Mouse (Mus musculus) forebrain, embryonic 11.5 days (tissue): ENCODE data around the gene Prnp. TPM values are rescaled to one million over a fixed set of nuclear protein-coding genes. Genes with fewer than 3 reads are reported as not detected.
A peak's percentile ranks its signal among the peaks of the same experiment; 100 is the strongest.

Experiments
- ATAC-seq: fragments of 200-750 bp; cut with Nextera tagmentation; replicated peaks from 2 replicates; pipeline ENCODE4 v1.8.0; 2017; ENCODE audit warnings: moderate TSS enrichment; ENCODE audit not compliant: low FRiP score
- DNase-seq: peaks from one replicate; pipeline ENCODE4 v3.0.0-alpha.2; 2017; ENCODE audit warnings: low spot score
- H3K27ac ChIP-seq: fragments of 300-500 bp; sonication (generic); 2 replicates; pipeline ENCODE4 v1.5.1; 2014; ENCODE audit warnings: low read depth, low read length
- H3K27me3 ChIP-seq: fragments of 300-500 bp; sonication (generic); 2 replicates; pipeline ENCODE4 v1.6.1; 2014; ENCODE audit warnings: mild to moderate bottlenecking, low read length, mixed read lengths; ENCODE audit not compliant: control insufficient read depth, insufficient read depth
- H3K36me3 ChIP-seq: fragments of 300-500 bp; sonication (generic); 2 replicates; pipeline ENCODE4 v1.6.1; 2014; ENCODE audit warnings: mild to moderate bottlenecking, low read length, moderate library complexity, mixed read lengths; ENCODE audit not compliant: control insufficient read depth, insufficient read depth
- H3K4me1 ChIP-seq: fragments of 300-500 bp; sonication (generic); replicated peaks from 2 replicates; pipeline ENCODE4 v1.6.1; 2014; ENCODE audit warnings: low read length, mixed read lengths; ENCODE audit not compliant: control insufficient read depth, insufficient read depth
- H3K4me2 ChIP-seq: fragments of 300-500 bp; sonication (generic); 2 replicates; pipeline ENCODE4 v1.6.1; 2014; ENCODE audit warnings: low read depth, mild to moderate bottlenecking, low read length, moderate library complexity, mixed read lengths; ENCODE audit not compliant: severe bottlenecking
- H3K4me3 ChIP-seq: fragments of 300-500 bp; sonication (generic); 2 replicates; pipeline ENCODE4 v1.5.1; 2014; ENCODE audit warnings: low read depth, low read length
- H3K9ac ChIP-seq: fragments of 300-500 bp; sonication (generic); 2 replicates; pipeline ENCODE4 v1.6.1; 2014; ENCODE audit warnings: low read length
- H3K9me3 ChIP-seq: fragments of 300-500 bp; sonication (generic); 2 replicates; pipeline ENCODE4 v1.6.1; 2016; ENCODE audit warnings: low read length, mixed read lengths; ENCODE audit not compliant: control insufficient read depth
- WGBS: fragments of 180-500 bp; shearing (Covaris S2); extraction: QIAGEN DNeasy Blood & Tissue Kit; methylation state at CpG from one replicate; pipeline ENCODE4 v1.1.7; 2014; 5-methylcytosine and 5-hydroxymethylcytosine counted together
- polyA plus RNA-seq: library from polyadenylated mRNA; unstranded; fragments of >200 nt; fragmentation: Nextera tagmentation; extraction: Ambion mirVana; gene quantifications from 2 replicates; pipeline ENCODE4 v1.2.1, GENCODE M21; 2014

The Prnp gene
- polyA plus RNA-seq, 1 experiment from 2014 or later = 25.4 TPM

DNA sequence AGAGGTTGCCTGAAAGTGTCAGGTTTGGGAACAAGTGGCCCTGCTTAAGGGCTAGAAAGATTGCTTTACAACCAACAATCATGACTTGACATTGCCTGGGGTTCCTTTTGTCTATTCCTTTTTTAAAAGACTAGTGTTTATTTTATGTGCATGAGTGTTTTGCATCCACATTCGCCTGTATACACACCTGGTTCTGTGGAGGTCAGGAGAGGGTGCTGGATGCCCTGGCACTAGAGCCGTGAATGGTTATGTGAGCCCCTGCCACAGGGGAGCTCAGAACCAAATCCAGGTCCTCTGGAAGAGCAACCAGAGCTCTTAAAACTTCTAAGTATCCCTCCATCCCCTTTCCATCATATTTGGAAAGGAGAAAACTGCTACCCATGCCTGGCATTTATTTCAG lies 1.1 kb downstream of the Prnp start:
- no peaks in the 10 kb centered on the region for H3K9me3 ChIP-seq
- peak overlapping the region; percentile 5; the same call in 1 of the 2 replicates for H3K4me3 ChIP-seq
- ATAC-seq (no peak), DNase-seq (no peak)
- no peaks in the 10 kb centered on the region for H3K36me3 ChIP-seq
- peak overlapping the region; percentile 64; the same call in 1 of the 2 replicates for H3K4me2 ChIP-seq
- no peak overlapping the region for H3K27ac ChIP-seq
- H3K9ac ChIP-seq = no peak overlapping the region
- 64% methylated on average over 2 of the region's 2 CpGs for WGBS
- H3K27me3 ChIP-seq = no peaks in the 10 kb centered on the region
- 0 out of 2 replicates have a peak, but pooled peaks cover 5% of the 10 kb centered on the region for H3K4me1 ChIP-seq

DNA sequence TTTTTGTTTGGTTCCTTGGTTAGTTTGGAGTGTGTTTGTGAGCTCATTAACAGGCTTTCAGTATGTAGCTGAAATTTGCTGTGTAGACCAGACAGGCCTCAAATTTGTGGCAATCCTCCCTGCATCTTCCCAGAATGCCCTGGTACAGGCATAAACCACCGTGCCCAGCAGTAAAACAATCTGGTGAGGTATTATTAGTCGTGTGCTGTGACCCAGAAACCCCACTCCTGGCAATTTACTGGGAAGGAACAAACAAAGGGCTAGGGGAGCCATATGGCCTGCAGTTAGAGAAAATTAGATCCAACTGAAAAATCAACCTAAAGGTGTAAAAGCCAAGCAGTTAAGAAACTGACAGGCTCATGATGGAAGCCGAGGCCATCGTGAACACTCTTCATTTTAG lies 1.6 kb downstream of the Prnp start:
- ATAC-seq = no peak

DNA sequence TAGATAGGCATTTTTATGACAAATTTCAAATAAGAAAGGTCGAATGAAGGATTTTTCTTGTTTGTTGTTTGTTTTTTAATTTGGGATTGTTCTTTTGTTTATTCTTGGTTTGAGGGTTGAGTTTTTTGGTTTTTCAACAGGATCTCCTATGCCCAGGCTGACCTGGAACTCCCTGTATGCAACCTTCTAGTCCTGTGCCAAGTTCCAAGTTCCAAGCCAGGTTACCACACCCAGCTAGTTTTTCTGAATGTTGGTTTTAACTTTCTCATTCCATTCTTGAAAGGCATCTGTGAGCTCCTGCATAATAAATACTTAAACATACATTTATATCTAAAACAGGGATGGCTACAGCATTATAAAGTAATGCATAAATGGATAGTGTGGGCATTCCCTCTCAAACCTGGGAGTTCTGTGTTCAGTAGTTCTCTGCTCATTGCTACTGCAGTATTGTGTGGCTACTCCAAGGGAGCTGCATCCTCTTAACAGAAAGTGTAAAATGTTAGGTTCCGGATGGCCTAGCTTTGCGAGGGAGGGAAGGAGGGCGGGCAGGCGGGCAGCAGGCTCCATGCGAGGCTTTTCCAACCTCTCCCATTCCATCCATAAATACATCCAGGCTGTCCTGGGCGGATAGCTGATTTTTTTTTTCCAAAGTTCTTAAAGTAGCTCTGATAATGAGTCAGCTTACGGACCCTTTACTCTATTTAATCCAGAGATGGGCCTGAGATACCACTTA lies 3.0 kb downstream of the Prnp start:
- no peak overlapping the region for H3K4me3 ChIP-seq
- ATAC-seq (no peak), DNase-seq (no peak)
- H3K36me3 ChIP-seq = no peaks in the 10 kb centered on the region
- no peaks in the 10 kb centered on the region for H3K27me3 ChIP-seq
- no peak overlapping the region for H3K27ac ChIP-seq
- H3K4me2 ChIP-seq = no peak overlapping the region
- H3K4me1 ChIP-seq = 0 out of 2 replicates have a peak, but pooled peaks cover 5% of the 10 kb centered on the region
- H3K9ac ChIP-seq = no peak overlapping the region
- H3K9me3 ChIP-seq = no peaks in the 10 kb centered on the region
- WGBS = 83% methylated on average over 8 of the region's 8 CpGs

More for the DNA sequence above, 1.6 kb downstream of the Prnp start:
- Histone ChIP-seq H3K4me1 (0 out of 2 replicates have a peak, but pooled peaks cover 5% of the 10 kb centered on the region), H3K4me2 (peak overlapping the region; percentile 15; the same call in 1 of the 2 replicates), H3K27ac (no peak overlapping the region), H3K4me3 (no peak overlapping the region), H3K9ac (no peak overlapping the region), H3K36me3 (no peaks in the 10 kb centered on the region), H3K27me3 (no peaks in the 10 kb centered on the region), H3K9me3 (no peaks in the 10 kb centered on the region)
- DNase-seq = no peak
- WGBS = 31% methylated on average over 4 of the region's 4 CpGs

DNA sequence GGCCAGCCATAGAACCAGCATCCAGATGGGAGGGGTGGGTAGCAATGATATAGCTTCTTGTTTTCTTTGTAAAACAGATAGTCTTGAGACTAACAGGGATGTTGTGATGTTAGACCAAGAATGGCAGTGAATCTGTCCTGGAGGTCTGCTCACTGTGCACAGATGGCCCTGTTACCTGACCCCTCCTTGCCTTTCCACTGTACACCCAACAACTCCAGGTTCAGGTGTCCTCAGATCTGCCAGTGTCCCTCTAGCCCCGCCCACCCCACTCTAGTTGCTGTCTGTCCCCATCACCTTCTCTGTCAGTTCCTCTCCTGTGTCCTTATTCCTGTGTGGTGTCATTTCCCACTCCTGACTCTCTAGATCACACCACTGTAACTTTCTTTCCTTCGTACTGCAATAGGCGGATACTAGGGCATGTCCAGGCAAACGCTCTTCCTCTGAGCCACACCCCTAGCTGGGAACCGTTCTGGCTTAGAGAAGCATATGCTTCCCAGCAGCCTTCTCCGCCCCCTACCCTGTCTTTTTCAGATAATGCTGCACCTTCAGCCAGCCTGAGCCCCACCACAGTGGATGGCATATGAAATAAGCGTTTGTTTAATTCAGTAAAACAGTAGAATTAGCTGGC lies 22.7 kb downstream of the Prnp start:
- Histone ChIP-seq H3K4me3 (no peak overlapping the region), H3K27me3 (no peaks in the 10 kb centered on the region), H3K9me3 (no peaks in the 10 kb centered on the region), H3K9ac (no peak overlapping the region), H3K36me3 (no peaks in the 10 kb centered on the region), H3K4me1 (no peaks in the 10 kb centered on the region), H3K27ac (no peak overlapping the region), H3K4me2 (no peak overlapping the region)
- DNase-seq (no peak), ATAC-seq (no peak)
- 76% methylated on average over 7 of the region's 7 CpGs for WGBS

DNA sequence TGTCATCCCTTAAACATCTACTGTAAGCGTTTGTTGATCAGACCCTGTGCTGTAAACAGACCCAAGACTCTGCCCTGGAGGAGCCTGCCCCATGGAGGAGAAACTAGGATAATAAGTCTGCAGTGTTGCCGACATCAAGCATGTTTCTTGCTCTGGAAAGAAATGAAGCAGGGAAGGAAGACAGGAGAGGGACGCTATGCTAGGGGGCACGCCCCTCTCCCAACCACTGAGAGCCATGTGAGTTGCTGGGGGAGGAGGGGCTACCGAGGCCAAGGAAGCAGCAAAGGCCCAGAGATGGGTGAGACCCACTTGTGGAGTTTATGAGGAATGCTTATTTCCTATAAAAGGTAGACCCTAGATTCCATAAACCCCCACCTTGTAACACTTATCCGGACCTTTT lies 23.3 kb downstream of the Prnp start:
- no peaks in the 10 kb centered on the region for H3K36me3 ChIP-seq
- no peaks in the 10 kb centered on the region for H3K27me3 ChIP-seq
- 31% methylated on average over 6 of the region's 6 CpGs for WGBS
- no peak overlapping the region for H3K9ac ChIP-seq
- no peak for DNase-seq
- no peak overlapping the region for H3K4me2 ChIP-seq
- H3K27ac ChIP-seq = no peak overlapping the region
- peak; percentile 46; the same call in 1 of the 2 replicates for ATAC-seq
- H3K4me1 ChIP-seq = no peaks in the 10 kb centered on the region
- no peak overlapping the region for H3K4me3 ChIP-seq
- no peaks in the 10 kb centered on the region for H3K9me3 ChIP-seq

DNA sequence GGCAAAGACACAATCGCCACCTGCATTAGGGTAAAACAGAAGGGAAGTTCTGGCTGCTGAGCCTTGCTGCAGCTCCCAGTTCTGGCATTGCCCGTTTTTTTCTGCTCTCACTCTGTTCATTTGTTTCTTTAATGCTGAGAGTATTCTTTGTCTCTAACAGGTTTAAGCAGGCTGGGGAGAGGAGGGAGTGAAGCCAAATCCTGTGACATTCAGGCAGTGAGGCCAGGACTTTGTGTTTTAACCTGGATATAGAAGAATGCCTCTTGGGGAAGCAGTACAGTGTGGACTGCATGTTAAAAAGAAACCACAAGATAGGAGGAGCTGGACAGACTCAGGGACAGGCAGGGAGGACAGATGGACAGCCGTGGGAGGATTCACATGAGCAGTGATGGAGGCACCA lies 23.9 kb downstream of the Prnp start:
- no peak overlapping the region for H3K27ac ChIP-seq
- DNase-seq (no peak), ATAC-seq (no peak)
- H3K27me3 ChIP-seq = no peaks in the 10 kb centered on the region
- no peaks in the 10 kb centered on the region for H3K36me3 ChIP-seq
- whole genome bisulfite sequencing = 44% methylated on average over 3 of the region's 3 CpGs
- no peak overlapping the region for H3K9ac ChIP-seq
- H3K4me1 ChIP-seq = no peaks in the 10 kb centered on the region
- H3K4me2 ChIP-seq = no peak overlapping the region
- H3K9me3 ChIP-seq = no peaks in the 10 kb centered on the region
- H3K4me3 ChIP-seq = no peak overlapping the region

DNA sequence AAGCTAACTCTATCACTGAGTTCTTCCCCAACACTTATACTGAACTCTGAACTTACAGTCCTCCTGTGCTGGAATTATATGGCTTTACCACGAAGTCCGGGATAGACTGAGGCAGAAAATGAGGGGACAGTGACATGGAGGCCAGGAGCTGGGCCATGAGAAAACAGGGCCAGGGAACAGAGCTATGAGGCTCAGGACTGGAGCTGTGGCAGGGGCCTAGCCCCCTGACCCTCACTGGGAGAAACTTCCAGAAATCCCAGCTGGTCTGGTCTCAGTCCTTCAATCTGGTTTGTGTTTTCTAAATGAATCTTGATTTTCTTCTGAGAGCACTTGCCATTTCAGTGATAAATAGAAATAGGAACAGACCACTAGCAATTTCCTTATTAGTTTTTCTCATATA lies 24.5 kb downstream of the Prnp start:
- Histone ChIP-seq H3K4me1 (no peaks in the 10 kb centered on the region), H3K27me3 (no peaks in the 10 kb centered on the region), H3K27ac (no peak overlapping the region), H3K4me3 (no peak overlapping the region), H3K36me3 (no peaks in the 10 kb centered on the region), H3K9ac (no peak overlapping the region), H3K4me2 (no peak overlapping the region), H3K9me3 (no peaks in the 10 kb centered on the region)
- WGBS = 96% methylated on average over 2 of the region's 2 CpGs
- ATAC-seq (no peak), DNase-seq (no peak)

DNA sequence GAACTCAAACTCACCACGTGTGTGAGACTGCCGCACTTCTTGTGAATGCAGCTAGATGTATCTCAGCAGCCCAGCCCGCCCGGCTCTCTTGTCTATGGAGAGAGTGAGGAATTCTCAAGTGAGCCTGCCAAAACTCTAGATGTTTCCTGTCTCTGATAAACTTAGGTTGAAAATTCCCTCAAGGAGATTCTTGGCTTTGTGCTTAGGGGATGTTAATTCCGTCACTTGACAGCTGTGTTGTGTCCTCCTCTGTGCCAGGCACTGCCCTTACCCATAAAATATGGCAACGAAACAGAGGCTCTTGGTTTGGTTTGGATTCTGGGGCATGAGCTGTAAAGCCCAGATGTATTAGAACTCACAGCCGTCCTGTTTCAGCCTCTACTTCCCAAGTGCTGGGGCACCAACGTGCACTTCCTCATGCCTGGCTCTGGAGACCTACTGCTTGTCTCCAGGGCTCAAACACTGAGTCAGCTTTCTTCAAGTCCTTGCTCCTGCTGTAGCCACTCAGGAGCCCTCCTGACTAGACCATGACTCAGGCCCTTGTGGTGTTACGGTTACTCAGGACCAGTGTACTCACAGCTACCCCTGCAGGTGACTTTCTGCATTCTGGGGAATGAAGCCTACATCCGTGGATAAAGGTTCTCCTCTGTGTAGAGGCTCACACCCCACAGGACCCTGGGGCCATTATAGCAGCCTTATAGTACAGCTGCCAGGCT lies 25.8 kb downstream of the Prnp start:
- DNase-seq (no peak), ATAC-seq (no peak)
- Histone ChIP-seq H3K27me3 (no peaks in the 10 kb centered on the region), H3K4me1 (no peaks in the 10 kb centered on the region), H3K4me3 (no peak overlapping the region), H3K4me2 (no peak overlapping the region), H3K36me3 (no peaks in the 10 kb centered on the region), H3K9me3 (no peaks in the 10 kb centered on the region), H3K9ac (no peak overlapping the region), H3K27ac (no peak overlapping the region)
- WGBS = 86% methylated on average over 10 of the region's 10 CpGs
